Comparison of ENCODE assay signal across 11 mouse cellular contexts in the genomic region with DNA sequence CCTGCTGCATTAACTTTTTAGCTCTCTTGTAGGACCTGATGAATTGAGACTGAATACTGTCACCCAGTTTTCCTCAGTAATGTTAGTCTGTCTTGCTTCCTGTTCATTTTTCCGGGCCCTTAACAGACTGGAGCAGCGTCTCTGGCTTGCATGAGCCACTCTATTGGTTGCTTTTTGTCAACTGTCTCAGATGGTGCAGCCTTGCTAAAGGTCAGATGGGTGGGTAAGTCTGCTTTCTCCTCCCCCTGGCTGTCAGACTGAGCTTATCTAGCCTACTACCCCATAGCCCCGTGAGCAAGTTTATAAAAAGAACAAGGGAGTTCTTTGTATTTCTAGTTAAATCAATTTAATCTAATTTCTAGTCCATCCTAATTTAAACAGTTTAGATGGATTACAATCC. TPM values are rescaled to one million over a fixed set of nuclear protein-coding genes. Genes with fewer than 3 reads are reported as not detected.
A peak's percentile ranks its signal among the peaks of the same experiment; 100 is the strongest.
DNase-seq lines count a peak whose midpoint lies in the region; ATAC-seq and TF ChIP-seq lines count a peak whose summit lies in the region.
"Had no signal": no experiment of that assay in that cellular context is flagged by ENCODE, and none has a peak within 500 bp of the region (broad histone marks: within the 10 kb centered on the region; RNA-seq: fewer than 3 reads in every experiment).

No protein-coding gene starts in this region.

- no peak for DNase-seq in heart, adult 2 months
- no peak for DNase-seq in heart, embryonic 10.5 days (ENCODE audit: low spot score)
- peak; percentile 70 for DNase-seq in CD4-positive, CD25-positive, alpha-beta regulatory T cell, adult 2 months (ENCODE audit: low read depth, low spot score)
- peak; percentile 35 for DNase-seq in liver
- no peak for DNase-seq in B cell, adult 2 months
- DNase-seq in urinary bladder, postnatal 10 days (ENCODE audit: low spot score) = no peak

- H3K27me3 ChIP-seq in heart, adult 2 months (ENCODE audit: control insufficient read depth, insufficient read depth, low read length) = no peaks in the 10 kb centered on the region
- no peaks in the 10 kb centered on the region for H3K27me3 ChIP-seq in heart, embryonic 10.5 days (ENCODE audit: insufficient read depth, poor library complexity, severe bottlenecking)
- H3K27me3 ChIP-seq: forebrain, embryonic 15.5 days; limb, embryonic 15.5 days had no signal

- intact Hi-C loops in heart, adult 2 months (cut with DNase I) = no loop called here

- TF ChIP-seq POLR2A in heart, adult 2 months (IDR thresholded peaks at IDR 0.05; ENCODE audit: insufficient read depth, low read depth, low read length) = no peak

- TF ChIP-seq EP300 in heart, adult 2 months (IDR thresholded peaks at IDR 0.05; ENCODE audit: insufficient read depth, low read depth, low read length) = no peak

- H3K9ac ChIP-seq in heart, adult 2 months (ENCODE audit: low read depth, low read length) = no peak overlapping the region
- H3K9ac ChIP-seq: forebrain, embryonic 15.5 days; limb, embryonic 15.5 days had no signal

- no peaks in the 10 kb centered on the region for H3K9me3 ChIP-seq in heart, embryonic 10.5 days
- H3K9me3 ChIP-seq: forebrain, embryonic 15.5 days; hindbrain, embryonic 10.5 days; limb, embryonic 15.5 days had no signal

- H3K36me3 ChIP-seq in heart, adult 2 months (ENCODE audit: control insufficient read depth, insufficient read depth, low read length) = peaks cover 32% of the 10 kb centered on the region
- no peaks in the 10 kb centered on the region for H3K36me3 ChIP-seq in heart, embryonic 10.5 days

- WGBS in heart, adult 2 months = 10% methylated on average over 3 of the region's 3 CpGs
- 16% methylated on average over 3 of the region's 3 CpGs for WGBS in heart, embryonic 10.5 days

- peak; percentile 63 for ATAC-seq in common myeloid progenitor, adult 5-6 weeks (replicated peaks; ENCODE audit: low read depth, poor library complexity, severe bottlenecking)
- ATAC-seq in granulocyte monocyte progenitor cell, adult 5-6 weeks (replicated peaks; ENCODE audit: poor library complexity, severe bottlenecking) = no peak
- ATAC-seq: forebrain, embryonic 15.5 days had no signal

- peaks cover 7% of the 10 kb centered on the region for H3K79me2 ChIP-seq in heart, adult 2 months (replicated peaks; ENCODE audit: control insufficient read depth, insufficient read depth, low read length)

- TF ChIP-seq CTCF in heart, adult 2 months (IDR thresholded peaks at IDR 0.05) = peak; percentile 27

- peaks cover 13% of the 10 kb centered on the region for H3K4me1 ChIP-seq in heart, adult 2 months (ENCODE audit: control insufficient read depth, insufficient read depth, low read length)
- peaks cover 37% of the 10 kb centered on the region for H3K4me1 ChIP-seq in heart, embryonic 10.5 days
- H3K4me1 ChIP-seq: hindbrain, embryonic 10.5 days had no signal

- H3K27ac ChIP-seq in heart, adult 2 months = no peak overlapping the region
- no peak overlapping the region for H3K27ac ChIP-seq in heart, embryonic 10.5 days
- H3K27ac ChIP-seq: forebrain, embryonic 15.5 days; hindbrain, embryonic 10.5 days; limb, embryonic 15.5 days had no signal

- no peak overlapping the region for H3K4me3 ChIP-seq in heart, adult 2 months
- no peak overlapping the region for H3K4me3 ChIP-seq in heart, embryonic 10.5 days
- H3K4me3 ChIP-seq: forebrain, embryonic 15.5 days; hindbrain, embryonic 10.5 days; limb, embryonic 15.5 days had no signal

RNA-seq across cellular contexts. Expression of a gene that starts 23.6 kb away (rescaled TPM):
- 10 to 100 TPM; 28.1 to 31.4 TPM for total RNA-seq in heart, adult 2 months (2021)
- 15.6 and 23.5 TPM in 2 replicates for polyA plus RNA-seq in heart, adult 2 months (2012; rRNA removed)
- polyA plus RNA-seq in heart, embryonic 10.5 days (2016; fragmentation: Nextera tagmentation; extraction: Ambion mirVana) = 19.7 and 21.1 TPM in 2 replicates
- 34.0 and 52.3 TPM in 2 replicates for total RNA-seq in common myeloid progenitor, adult 5-6 weeks (2017)
- 38.8 and 42.9 TPM in 2 replicates for total RNA-seq in granulocyte monocyte progenitor cell, adult 5-6 weeks (2014; fragmentation: Nextera tagmentation)
- 25.8 and 31.5 TPM in 2 replicates for total RNA-seq in granulocyte monocyte progenitor cell, adult 5-6 weeks (2017)

Comparison
In these comparisons a context has a peak if more than half of its experiments do, and no peak if none do; other contexts are left out.
1. DNase-seq: peak in CD4-positive, CD25-positive, alpha-beta regulatory T cell, adult 2 months (single experiment) and liver (single experiment); none in heart, adult 2 months (0 of 2), heart, embryonic 10.5 days (single experiment), B cell, adult 2 months (0 of 2) and urinary bladder, postnatal 10 days (single experiment).